Mouse (Mus musculus) myocyte (in vitro differentiated cells): Measurements from ENCODE around the gene Rtl5. TPM values are rescaled to one million over a fixed set of nuclear protein-coding genes. Genes with fewer than 3 reads are reported as not detected.

ENCODE experiments used
- H3K27me3 ChIP-seq: one replicate; pipeline ENCODE4 v1.6.1; 2011; ENCODE audit not compliant: control insufficient read depth, insufficient read depth, insufficient read length
- H3K36me3 ChIP-seq: one replicate; pipeline ENCODE4 v1.6.1; 2011; ENCODE audit not compliant: control insufficient read depth, insufficient read depth
- H3K4me2 ChIP-seq: one replicate; pipeline ENCODE4 v1.6.1; 2011; ENCODE audit warnings: low read depth, control low read depth
- H3K4me3 ChIP-seq: one replicate; pipeline ENCODE4 v1.5.1; 2011; ENCODE audit warnings: mild to moderate bottlenecking, control low read depth, moderate library complexity
- H3K79me2 ChIP-seq: one replicate; pipeline ENCODE4 v1.6.1; 2011; ENCODE audit not compliant: control insufficient read depth, insufficient read depth
- H3ac ChIP-seq: one replicate; pipeline ENCODE4 v1.6.1; 2011; ENCODE audit not compliant: control insufficient read depth, insufficient read length
- CEBPB ChIP-seq: IDR thresholded peaks from 2 replicates; pipeline ENCODE4 v1.6.1; 2011; ENCODE audit warnings: mild to moderate bottlenecking, moderate library complexity; ENCODE audit not compliant: poor library complexity, insufficient read depth, severe bottlenecking
- E2F4 ChIP-seq: IDR thresholded peaks from one replicate; pipeline ENCODE4 v1.6.1; 2011; ENCODE audit warnings: mild to moderate bottlenecking, control low read depth, moderate library complexity; ENCODE audit not compliant: insufficient read depth
- MAX ChIP-seq: IDR thresholded peaks from one replicate; pipeline ENCODE4 v1.6.1; 2011; ENCODE audit warnings: low read depth, mild to moderate bottlenecking, control low read depth
- MYOD1 ChIP-seq, 3 experiments: IDR thresholded peaks; one replicate each; pipeline ENCODE4 v1.6.1; 2011; ENCODE audit warnings: control low read depth in 2 of 3, low read depth in 2 of 3, mild to moderate bottlenecking in 2 of 3, moderate library complexity in 1 of 3; ENCODE audit not compliant: insufficient read length in 2 of 3, control insufficient read depth in 1 of 3
- MYOG ChIP-seq, 3 experiments: IDR thresholded peaks; one replicate each; pipeline ENCODE4 v1.6.1; 2011; ENCODE audit warnings: control low read depth in 2 of 3, low read depth in 2 of 3, mild to moderate bottlenecking in 2 of 3; ENCODE audit not compliant: insufficient read length in 2 of 3, control insufficient read depth in 1 of 3, insufficient read depth in 1 of 3
- POLR2A ChIP-seq: IDR thresholded peaks from one replicate; pipeline ENCODE4 v1.6.1; 2011; ENCODE audit warnings: low read depth, mild to moderate bottlenecking, control low read depth, moderate library complexity; ENCODE audit not compliant: insufficient read length
- POLR2AphosphoS2 ChIP-seq: IDR thresholded peaks from one replicate; pipeline ENCODE4 v1.6.1; 2011; ENCODE audit warnings: low read depth, control low read depth; ENCODE audit not compliant: insufficient read length
- REST ChIP-seq: IDR thresholded peaks from one replicate; pipeline ENCODE4 v1.6.1; 2011; ENCODE audit warnings: mild to moderate bottlenecking, control low read depth, moderate library complexity; ENCODE audit not compliant: insufficient read depth, insufficient read length
- SRF ChIP-seq: IDR thresholded peaks from one replicate; pipeline ENCODE4 v1.6.1; 2011; ENCODE audit warnings: low read depth; ENCODE audit not compliant: control insufficient read depth, insufficient read length
- TCF12 ChIP-seq: IDR thresholded peaks from one replicate; pipeline ENCODE4 v1.6.1; 2011; ENCODE audit warnings: mild to moderate bottlenecking, control low read depth; ENCODE audit not compliant: poor library complexity, insufficient read depth, severe bottlenecking
- TCF3 ChIP-seq: IDR thresholded peaks from one replicate; pipeline ENCODE4 v1.6.1; 2011; ENCODE audit warnings: low read depth, control low read depth; ENCODE audit not compliant: insufficient read length
- USF1 ChIP-seq: IDR thresholded peaks from one replicate; pipeline ENCODE4 v1.6.1; 2011; ENCODE audit warnings: low read depth, mild to moderate bottlenecking, control low read depth, moderate library complexity
- polyA plus RNA-seq: library from polyadenylated mRNA; unstranded; fragments of >200 nt; fragmentation: generic; extraction: Trizol; gene quantifications from one replicate; pipeline ENCODE4 v1.2.1, GENCODE M21; 2012; ENCODE audit warnings: missing spikeins

Gene Rtl5
- polyA plus RNA-seq, 1 experiment = 0.16 TPM

GRCm38 (mm10) chrX:102053371-102053770, 17.7 kb downstream of the Rtl5 start:
- H3K27me3 ChIP-seq = no peaks in the 10 kb centered on the region
- TF ChIP-seq USF1 = no peak
- no peak for TF ChIP-seq E2F4
- TF ChIP-seq SRF = no peak
- no peak for TF ChIP-seq MYOD1 (IDR thresholded peaks at IDR 0.05; ENCODE audit: control insufficient read depth in 1 of 3, insufficient read length in 2 of 3, low read depth in 2 of 3)
- TF ChIP-seq MYOG (IDR thresholded peaks at IDR 0.05; ENCODE audit: control insufficient read depth in 1 of 3, insufficient read depth in 1 of 3, insufficient read length in 2 of 3, low read depth in 2 of 3) = no peak
- TF ChIP-seq POLR2AphosphoS2 = no peak
- TF ChIP-seq REST = no peak
- TF ChIP-seq POLR2A = no peak
- TF ChIP-seq TCF12 = no peak
- no peak for TF ChIP-seq MAX
- TF ChIP-seq CEBPB = no peak

GRCm38 (mm10) chrX:102051225-102051624, 19.9 kb downstream of the Rtl5 start:
- no peak overlapping the region for H3K4me2 ChIP-seq
- no peak overlapping the region for H3K4me3 ChIP-seq
- no peak for TF ChIP-seq USF1
- no peak for TF ChIP-seq SRF
- no peak for TF ChIP-seq POLR2AphosphoS2
- TF ChIP-seq MAX = no peak
- TF ChIP-seq MYOG (IDR thresholded peaks at IDR 0.05; ENCODE audit: control insufficient read depth in 1 of 3, insufficient read depth in 1 of 3, insufficient read length in 2 of 3, low read depth in 2 of 3) = peak in 1 of 3 experiments; percentile 54
- peak in 2 of 3 experiments; percentile 28 to 35 for TF ChIP-seq MYOD1 (IDR thresholded peaks at IDR 0.05; ENCODE audit: control insufficient read depth in 1 of 3, insufficient read length in 2 of 3, low read depth in 2 of 3)
- no peaks in the 10 kb centered on the region for H3K27me3 ChIP-seq
- H3ac ChIP-seq = no peak overlapping the region
- no peaks in the 10 kb centered on the region for H3K79me2 ChIP-seq
- H3K36me3 ChIP-seq = no peaks in the 10 kb centered on the region

More at GRCm38 (mm10) chrX:102053371-102053770, 17.7 kb downstream of the Rtl5 start:
- no peaks in the 10 kb centered on the region for H3K36me3 ChIP-seq
- no peak overlapping the region for H3K4me2 ChIP-seq
- H3K4me3 ChIP-seq = no peak overlapping the region
- H3ac ChIP-seq = no peak overlapping the region
- H3K79me2 ChIP-seq = no peaks in the 10 kb centered on the region

- Histone ChIP-seq H3ac (no peak overlapping the region), H3K4me2 (no peak overlapping the region), H3K79me2 (no peaks in the 10 kb centered on the region), H3K36me3 (no peaks in the 10 kb centered on the region), H3K4me3 (no peak overlapping the region), H3K27me3 (no peaks in the 10 kb centered on the region)
- TF ChIP-seq MYOD1 (IDR thresholded peaks at IDR 0.05; ENCODE audit: control insufficient read depth in 1 of 3, insufficient read length in 2 of 3, low read depth in 2 of 3) (no peak), E2F4 (no peak), USF1 (no peak), MAX (no peak), CEBPB (no peak), MYOG (IDR thresholded peaks at IDR 0.05; ENCODE audit: control insufficient read depth in 1 of 3, insufficient read depth in 1 of 3, insufficient read length in 2 of 3, low read depth in 2 of 3) (no peak), TCF12 (no peak), TCF3 (no peak)
These were observed 20.6 kb downstream of the Rtl5 start for GRCm38 (mm10) chrX:102050552-102050951.

DNA sequence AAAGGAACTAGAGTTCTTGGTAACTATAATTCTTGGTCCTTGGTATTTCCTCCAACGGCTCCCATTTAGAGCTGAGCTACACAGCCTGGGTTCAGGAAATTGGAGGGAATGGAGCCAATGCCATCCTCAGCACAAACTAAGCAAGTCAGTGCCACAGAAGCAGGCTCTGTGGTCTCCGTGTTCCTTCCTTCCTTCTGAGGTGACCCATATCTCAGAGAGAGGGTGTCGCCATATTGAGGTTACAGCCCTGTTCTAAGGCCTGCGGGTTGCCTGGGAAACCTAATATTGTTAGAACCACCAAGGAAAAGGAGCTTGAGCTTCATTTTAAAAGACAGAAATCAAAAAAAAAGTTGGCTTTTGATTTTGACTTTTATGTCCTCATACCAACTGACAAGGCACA, 28.7 kb downstream of the Rtl5 start:
- H3K36me3 ChIP-seq = no peaks in the 10 kb centered on the region
- H3K4me3 ChIP-seq = no peak overlapping the region
- H3K4me2 ChIP-seq = no peak overlapping the region
- no peak overlapping the region for H3ac ChIP-seq
- H3K27me3 ChIP-seq = no peaks in the 10 kb centered on the region
- no peaks in the 10 kb centered on the region for H3K79me2 ChIP-seq
- TF ChIP-seq POLR2AphosphoS2 = no peak
- no peak for TF ChIP-seq E2F4
- no peak for TF ChIP-seq POLR2A
- no peak for TF ChIP-seq USF1
- TF ChIP-seq REST = no peak
- TF ChIP-seq TCF3 = no peak
- TF ChIP-seq CEBPB = no peak
- TF ChIP-seq MAX = no peak
- no peak for TF ChIP-seq MYOD1 (IDR thresholded peaks at IDR 0.05; ENCODE audit: control insufficient read depth in 1 of 3, insufficient read length in 2 of 3, low read depth in 2 of 3)
- no peak for TF ChIP-seq SRF
- no peak for TF ChIP-seq MYOG (IDR thresholded peaks at IDR 0.05; ENCODE audit: control insufficient read depth in 1 of 3, insufficient read depth in 1 of 3, insufficient read length in 2 of 3, low read depth in 2 of 3)
- no peak for TF ChIP-seq TCF12

GRCm38 (mm10) chrX:102041562-102041961, 29.5 kb downstream of the Rtl5 start:
- Histone ChIP-seq H3K4me3 (no peak overlapping the region), H3K79me2 (no peaks in the 10 kb centered on the region), H3K4me2 (no peak overlapping the region), H3ac (no peak overlapping the region), H3K36me3 (no peaks in the 10 kb centered on the region), H3K27me3 (no peaks in the 10 kb centered on the region)
- TF ChIP-seq REST = no peak
- no peak for TF ChIP-seq TCF12

DNA sequence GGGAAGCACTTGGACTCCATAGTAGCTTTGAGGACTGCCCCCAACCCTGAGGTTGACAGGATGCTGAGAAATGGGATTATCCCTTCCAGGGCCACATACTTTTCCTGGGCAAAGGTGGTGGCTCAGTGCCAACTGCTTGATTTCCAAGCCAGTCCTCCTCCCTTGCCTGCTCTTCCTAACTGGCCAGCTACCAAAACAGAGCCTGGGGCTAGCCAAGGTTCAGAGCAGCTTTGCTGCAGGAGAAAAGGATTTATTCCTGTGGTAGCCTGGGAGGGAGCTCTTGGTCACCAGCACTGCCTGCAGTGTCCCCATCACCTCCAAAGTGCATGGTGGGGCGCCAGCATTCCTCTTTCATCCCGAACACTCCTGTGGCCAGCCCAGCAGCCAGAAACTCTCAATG, 33.6 kb downstream of the Rtl5 start:
- TF ChIP-seq POLR2AphosphoS2 (no peak), POLR2A (no peak), CEBPB (no peak), SRF (no peak), MYOG (IDR thresholded peaks at IDR 0.05; ENCODE audit: control insufficient read depth in 1 of 3, insufficient read depth in 1 of 3, insufficient read length in 2 of 3, low read depth in 2 of 3) (no peak), MYOD1 (IDR thresholded peaks at IDR 0.05; ENCODE audit: control insufficient read depth in 1 of 3, insufficient read length in 2 of 3, low read depth in 2 of 3) (no peak), E2F4 (no peak), MAX (no peak)
- Histone ChIP-seq H3K4me3 (no peak overlapping the region), H3K4me2 (no peak overlapping the region), H3ac (no peak overlapping the region), H3K27me3 (no peaks in the 10 kb centered on the region), H3K79me2 (no peaks in the 10 kb centered on the region), H3K36me3 (no peaks in the 10 kb centered on the region)
